8 mouse cellular contexts compared by ENCODE assay signal in genomic region chr19:47937443-47938406, GRCm38 (mm10). TPM values are rescaled to one million over a fixed set of nuclear protein-coding genes. Genes with fewer than 3 reads are reported as not detected.
DNase-seq lines count a peak whose midpoint lies in the region; ATAC-seq lines count a peak whose summit lies in the region.

TSS of gene Cfap58 (plus strand) at chr19:47937675.

- H3K4me2 ChIP-seq in heart, embryonic 11.5 days = peak within 1 kb of the TSS; percentile 79
- H3K4me2 ChIP-seq in kidney, embryonic 16.5 days (replicated peaks; ENCODE audit: low read depth, low read length) = peak within 1 kb of the TSS; percentile 67

- peak; percentile 84 for ATAC-seq in common myeloid progenitor, adult 5-6 weeks (replicated peaks; ENCODE audit: low read depth, poor library complexity, severe bottlenecking)
- peak; percentile 52; the same call in 1 of the 2 replicates for ATAC-seq in heart, embryonic 11.5 days (replicated peaks; ENCODE audit: insufficient number of reproducible peaks, low FRiP score, low TSS enrichment)
- ATAC-seq in kidney, embryonic 16.5 days (ENCODE audit: low FRiP score, low TSS enrichment) = peak; percentile 88

- H3K4me3 ChIP-seq in heart, embryonic 11.5 days (ENCODE audit: low read depth, low read length) = peak within 1 kb of the TSS; percentile 40
- H3K4me3 ChIP-seq in kidney, embryonic 16.5 days (ENCODE audit: low read length) = peak within 1 kb of the TSS; percentile 41

- H3K27ac ChIP-seq in heart, embryonic 11.5 days (ENCODE audit: low read depth, low read length) = no peak within 1 kb of the TSS
- no peak within 1 kb of the TSS for H3K27ac ChIP-seq in kidney, embryonic 16.5 days (ENCODE audit: low read length)

- H3K9ac ChIP-seq in heart, embryonic 11.5 days (ENCODE audit: low read depth, low read length) = no peak within 1 kb of the TSS
- peak within 1 kb of the TSS; percentile 13; the same call in 1 of the 2 replicates for H3K9ac ChIP-seq in kidney, embryonic 16.5 days (replicated peaks; ENCODE audit: low read length)

- peak; percentile 20 to 40 for DNase-seq in urinary bladder, adult 18-20 months (ENCODE audit: low spot score in 2 of 2)
- DNase-seq in urinary bladder, postnatal 10 days (ENCODE audit: low spot score) = no peak
- DNase-seq in lung, postnatal 10 days = peak; percentile 67
- DNase-seq in ovary, postnatal 10 days (ENCODE audit: low spot score) = peak; percentile 10
- DNase-seq in thymus, postnatal 25 days = peak; percentile 82

- H3K9me3 ChIP-seq in heart, embryonic 11.5 days (replicated peaks; ENCODE audit: control insufficient read depth, low read length) = no peaks in the 10 kb centered on the region
- H3K9me3 ChIP-seq in kidney, embryonic 16.5 days (ENCODE audit: low read length) = no peaks in the 10 kb centered on the region

- peaks cover 5% of the 10 kb centered on the region; the same call in 1 of the 2 replicates for H3K4me1 ChIP-seq in heart, embryonic 11.5 days (ENCODE audit: control insufficient read depth, insufficient read depth, low read length)
- no peaks in the 10 kb centered on the region for H3K4me1 ChIP-seq in kidney, embryonic 16.5 days (ENCODE audit: insufficient read depth, low read length)

- WGBS in heart, embryonic 11.5 days (ENCODE audit: insufficient replicate concordance) = 10% methylated on average over 41 of the region's 41 CpGs
- WGBS in kidney, embryonic 16.5 days = 3% methylated on average over 41 of the region's 41 CpGs

- H3K36me3 ChIP-seq in heart, embryonic 11.5 days (ENCODE audit: control insufficient read depth, insufficient read depth, low read length) = no peaks in the 10 kb centered on the region
- no peaks in the 10 kb centered on the region for H3K36me3 ChIP-seq in kidney, embryonic 16.5 days (ENCODE audit: insufficient read depth, low read length)

- H3K27me3 ChIP-seq in heart, embryonic 11.5 days (ENCODE audit: control insufficient read depth, insufficient read depth, low read length) = peaks cover 8% of the 10 kb centered on the region; the same call in 1 of the 2 replicates
- peaks cover 15% of the 10 kb centered on the region for H3K27me3 ChIP-seq in kidney, embryonic 16.5 days (ENCODE audit: insufficient read depth, low read length)

RNA-seq across cellular contexts. Expression of gene Cfap58, which starts in this region (rescaled TPM):
- not detected in 2 replicates for total RNA-seq in common myeloid progenitor, adult 5-6 weeks (2017)
- polyA plus RNA-seq in heart, embryonic 11.5 days (2014; fragmentation: Nextera tagmentation; extraction: Ambion mirVana) = 0.16 and 0.18 TPM in 2 replicates
- 0.06 TPM in 2 replicates for polyA plus RNA-seq in kidney, embryonic 16.5 days (2015; fragmentation: Nextera tagmentation; extraction: Ambion mirVana)

Comparison
In these comparisons a context has a peak if more than half of its experiments do, and no peak if none do; other contexts are left out.
1. Peak in ATAC-seq in common myeloid progenitor, adult 5-6 weeks; RNA of the gene not detected or under 1 TPM.
2. Peak in ATAC-seq, H3K4me3 ChIP-seq and H3K4me2 ChIP-seq in heart, embryonic 11.5 days; RNA of the gene not detected or under 1 TPM.
3. Peak in ATAC-seq, H3K4me3 ChIP-seq, H3K9ac ChIP-seq and H3K4me2 ChIP-seq in kidney, embryonic 16.5 days; RNA of the gene not detected or under 1 TPM.